Mouse (Mus musculus): ENCODE data around the gene AC140267.1.

AC140267.1 gene

GRCm38 (mm10) chr15:80235535-80235934, at the start of gene AC140267.1:
Gene AC140267.1 (plus strand): TSS chr15:80235835.
- DNase-seq (ENCODE audit: low spot score): no peak

DNA sequence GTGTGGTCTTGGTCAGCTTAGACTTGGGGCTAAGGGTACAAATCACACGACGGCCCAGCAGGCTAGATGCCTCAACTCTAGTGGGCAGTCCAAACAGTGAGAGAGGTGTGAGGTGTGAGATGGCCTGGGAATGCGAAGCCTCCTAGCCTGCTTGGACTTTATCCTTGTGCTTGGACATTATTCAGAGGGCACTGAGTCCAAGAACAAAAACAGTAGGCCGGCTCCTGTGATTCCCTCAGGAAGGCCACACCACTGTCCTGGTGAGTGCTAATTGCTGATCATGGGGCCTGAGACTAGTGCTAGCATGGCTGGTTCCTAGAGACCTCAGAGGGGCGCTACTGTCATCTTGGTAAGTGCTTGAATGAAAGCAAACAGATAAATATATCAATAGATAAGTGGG, 46.7 kb upstream of the AC140267.1 start:
- no peak for DNase-seq (ENCODE audit: low spot score)

DNA sequence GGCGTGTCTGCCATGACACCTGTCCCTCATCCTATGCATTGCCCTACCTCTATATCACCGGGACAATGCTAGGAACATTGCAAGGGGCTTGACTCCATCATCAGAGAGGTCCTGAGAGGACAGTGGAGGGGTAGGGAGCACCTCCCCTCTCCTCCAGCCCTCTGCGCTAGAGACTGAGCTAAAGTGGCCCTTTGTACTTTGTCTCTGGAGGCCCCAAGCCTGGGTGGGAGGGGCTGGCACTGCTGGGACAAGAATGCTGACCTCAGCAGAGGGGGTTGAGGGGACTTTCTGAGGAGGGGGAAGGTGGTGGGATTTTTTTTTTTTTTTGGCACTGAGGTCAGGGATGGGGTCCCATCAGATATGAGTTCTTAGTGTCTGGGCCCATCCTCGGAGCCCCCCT, 45.6 kb upstream of the AC140267.1 start:
- DNase-seq (ENCODE audit: low spot score): no peak

DNA sequence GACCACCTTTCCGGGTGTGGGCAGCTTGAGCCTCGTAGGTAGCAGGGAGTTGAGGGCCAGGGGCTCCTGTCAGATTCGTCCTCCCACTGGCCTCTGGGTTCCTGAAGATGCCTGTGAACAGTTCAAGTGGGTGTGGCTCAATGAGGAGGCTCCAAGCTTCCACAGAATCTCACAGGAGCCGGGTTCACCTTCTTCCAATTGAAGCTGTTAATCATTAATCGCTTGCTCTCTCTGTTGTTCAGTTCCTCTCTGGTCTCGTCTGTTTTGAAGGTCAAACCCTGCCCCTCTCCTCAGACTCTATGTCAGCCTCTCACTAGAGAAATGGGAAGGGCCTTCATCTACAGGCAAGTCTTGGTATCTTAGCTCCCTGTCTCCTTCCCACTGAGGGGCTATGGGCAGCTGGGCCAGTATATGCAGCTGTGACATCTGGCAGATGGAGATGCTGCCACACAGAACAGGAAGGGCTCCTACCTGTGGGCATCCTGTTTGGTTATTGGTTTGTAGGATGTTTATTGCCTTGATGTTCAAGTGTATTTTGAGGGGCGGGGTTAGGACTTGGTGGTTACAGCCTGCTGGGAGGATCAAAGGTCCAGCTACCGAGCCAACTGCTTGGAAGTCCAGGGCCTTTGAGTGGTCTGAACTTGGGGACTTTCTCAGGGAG, 43.9 kb upstream of the AC140267.1 start:
- DNase-seq (ENCODE audit: low spot score): no peak

- DNase-seq (ENCODE audit: low spot score): no peak
Observed at GRCm38 (mm10) chr15:80192246-80192585, 43.4 kb upstream of the AC140267.1 start.

GRCm38 (mm10) chr15:80192847-80193246, 42.8 kb upstream of the AC140267.1 start:
- no peak for DNase-seq (ENCODE audit: low spot score)

DNA sequence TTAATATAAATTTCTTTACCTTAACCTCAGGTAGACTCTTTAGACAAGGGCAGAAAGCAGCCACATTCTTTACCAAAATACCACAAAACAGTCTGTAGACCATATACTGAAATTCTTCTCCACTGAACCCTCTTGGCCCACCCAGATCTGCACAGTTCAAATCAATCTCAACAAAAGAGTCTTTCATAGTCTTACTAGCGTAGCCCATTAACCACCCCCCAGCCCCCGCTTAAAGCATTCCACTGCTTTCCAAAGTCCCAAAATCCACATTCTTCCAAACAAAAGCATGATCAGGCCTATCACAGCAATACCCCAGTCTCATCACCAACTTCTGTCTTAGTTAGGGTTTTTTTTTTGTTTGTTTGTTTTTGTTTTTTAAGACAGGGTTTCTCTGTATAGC, 36.1 kb upstream of the AC140267.1 start:
- no peak for DNase-seq (ENCODE audit: low spot score)

DNA sequence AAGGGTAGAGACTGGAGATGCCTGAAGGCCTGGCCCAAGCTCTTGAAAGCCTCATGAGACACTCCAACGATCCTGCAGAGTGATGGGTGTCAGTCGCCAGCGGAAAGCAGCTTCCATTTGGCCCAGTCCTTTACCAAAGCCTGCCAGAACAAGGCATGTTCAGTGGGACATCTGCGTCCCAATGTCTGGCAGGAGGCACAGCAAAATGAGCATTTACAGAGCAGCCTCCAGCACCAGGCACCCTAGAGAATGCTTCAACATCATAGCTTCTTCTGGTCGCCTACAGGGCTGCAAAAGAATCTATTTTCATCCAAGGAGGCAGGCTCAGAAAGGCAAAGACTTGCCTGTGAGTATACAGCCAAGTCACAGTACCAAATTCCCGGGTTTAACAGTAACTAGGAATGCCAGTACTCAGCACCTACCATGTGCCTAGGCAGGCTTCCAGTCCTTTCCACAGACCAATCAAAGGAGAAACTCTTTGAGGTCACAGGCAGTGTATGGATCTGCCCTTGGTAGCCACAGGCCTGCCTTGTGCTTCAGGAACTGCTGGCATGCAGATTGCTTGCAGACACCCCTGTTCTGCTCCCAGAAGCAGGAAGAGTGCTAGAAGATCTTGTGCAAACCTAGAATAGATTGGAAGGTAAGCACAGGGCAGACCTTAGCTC, 33.4 kb upstream of the AC140267.1 start:
- no peak for DNase-seq (ENCODE audit: low spot score)

DNA sequence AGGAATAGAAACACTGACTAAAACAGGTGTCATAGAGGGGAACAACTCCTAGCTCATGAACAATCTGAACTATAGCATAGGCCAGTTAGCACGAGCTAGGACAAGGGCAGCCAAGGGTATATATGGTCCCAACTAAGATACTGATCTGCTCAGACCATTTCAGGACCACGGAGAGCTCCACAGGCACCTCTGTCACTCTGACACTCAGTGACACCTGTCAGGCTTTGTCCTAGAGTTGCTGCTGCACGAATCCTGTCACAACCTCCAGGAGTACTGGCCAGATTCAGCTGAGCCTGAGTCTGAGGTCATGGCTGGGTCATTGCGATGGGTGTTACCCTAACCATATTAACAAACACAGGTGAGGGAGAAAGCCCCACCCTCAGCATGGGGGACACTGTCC, 32.2 kb upstream of the AC140267.1 start:
- DNase-seq (ENCODE audit: low spot score): peak; percentile 70

- no peak for DNase-seq (ENCODE audit: low spot score)
Observed at GRCm38 (mm10) chr15:80206057-80206565, 29.5 kb upstream of the AC140267.1 start.

GRCm38 (mm10) chr15:80208446-80208845, 27.2 kb upstream of the AC140267.1 start:
- no peak for DNase-seq (ENCODE audit: low spot score)

DNA sequence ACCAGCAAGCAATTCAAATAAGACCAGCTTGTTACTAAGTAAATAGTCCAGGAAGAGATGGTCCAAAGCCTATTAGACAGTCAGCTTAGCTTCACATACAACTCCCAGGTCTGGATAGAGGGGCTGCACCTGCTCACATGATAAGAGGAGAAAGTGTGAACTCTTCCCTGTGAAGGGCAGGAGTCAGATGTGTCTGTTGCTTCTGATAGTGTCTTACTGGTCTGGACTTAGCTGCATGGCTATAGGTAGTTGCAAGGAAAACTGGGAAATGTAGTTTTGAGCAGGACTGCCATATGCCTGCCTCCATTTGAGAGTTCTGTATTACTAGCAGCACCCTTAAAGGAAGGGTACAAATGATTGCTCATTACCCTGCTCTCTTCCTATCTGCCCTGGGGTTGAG, 21.9 kb upstream of the AC140267.1 start:
- no peak for DNase-seq (ENCODE audit: low spot score)

- DNase-seq (ENCODE audit: low spot score): peak; percentile 37
Observed at GRCm38 (mm10) chr15:80215716-80216479, 19.7 kb upstream of the AC140267.1 start.

DNA sequence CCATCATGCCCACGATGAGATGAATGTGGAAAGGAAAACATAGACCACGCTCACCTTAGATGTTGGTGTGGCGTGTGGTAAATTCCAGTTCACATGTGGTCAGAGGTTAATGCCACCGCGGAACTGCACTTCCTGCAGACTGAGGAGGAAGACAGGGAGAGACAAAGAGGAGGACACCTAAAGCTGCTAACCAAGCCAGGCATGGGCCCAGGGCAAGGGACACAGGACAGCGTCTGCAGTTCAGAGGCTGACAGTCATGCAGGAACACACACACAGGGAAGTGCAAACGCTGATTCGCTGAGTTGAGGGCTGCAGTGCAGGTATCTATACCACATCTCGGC, 19.2 kb upstream of the AC140267.1 start:
- DNase-seq (ENCODE audit: low spot score): no peak

- no peak for DNase-seq (ENCODE audit: low spot score)
Observed at GRCm38 (mm10) chr15:80217476-80217875, 18.2 kb upstream of the AC140267.1 start.

- DNase-seq (ENCODE audit: low spot score): peak; percentile 64
Observed at GRCm38 (mm10) chr15:80219211-80219610, 16.4 kb upstream of the AC140267.1 start.

DNA sequence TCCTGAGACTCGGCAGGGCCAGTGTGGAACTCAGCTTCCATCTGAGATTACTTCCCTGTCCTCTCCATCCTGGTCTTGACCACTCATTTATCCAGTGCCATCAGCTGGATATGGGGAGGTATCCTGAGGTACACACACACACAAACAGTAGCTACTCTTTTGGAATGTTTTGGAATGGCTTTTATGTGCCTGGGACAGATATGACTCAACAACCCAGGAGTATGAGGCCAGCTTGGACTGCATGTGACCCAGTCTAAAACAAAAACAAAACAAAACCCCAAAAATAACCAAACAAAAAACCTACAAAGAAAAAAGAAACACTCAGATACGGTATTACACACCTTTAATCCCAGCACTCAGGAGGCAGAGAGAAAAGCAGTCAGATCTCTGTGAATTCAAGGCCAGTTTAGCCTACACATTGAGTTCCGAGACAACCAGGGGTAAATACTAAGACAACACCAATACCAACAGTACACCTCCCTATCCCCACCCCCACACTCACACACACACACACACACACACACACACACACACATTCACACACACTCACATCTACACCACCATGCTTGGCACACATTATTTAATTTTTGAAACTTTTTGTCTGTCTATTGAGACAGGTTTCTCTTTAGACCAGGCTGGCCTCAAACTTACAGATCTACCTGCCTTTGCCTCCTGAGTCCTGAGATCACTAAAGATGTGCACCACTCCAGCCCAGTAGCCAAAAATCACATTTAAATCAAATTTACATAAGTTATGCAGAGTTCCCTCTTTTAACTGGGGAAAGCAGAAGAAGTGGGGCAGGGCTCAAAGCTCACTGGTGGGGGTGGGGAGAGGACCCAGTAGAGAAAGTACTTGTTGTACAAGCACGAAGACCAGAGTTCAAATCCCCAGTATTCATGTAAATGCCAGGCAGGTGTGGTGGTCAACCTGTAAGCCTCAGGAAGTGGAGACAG, 15.7 kb upstream of the AC140267.1 start:
- DNase-seq (ENCODE audit: low spot score): no peak

- no peak for DNase-seq (ENCODE audit: low spot score)
Observed at GRCm38 (mm10) chr15:80221031-80221430, 14.6 kb upstream of the AC140267.1 start.

DNA sequence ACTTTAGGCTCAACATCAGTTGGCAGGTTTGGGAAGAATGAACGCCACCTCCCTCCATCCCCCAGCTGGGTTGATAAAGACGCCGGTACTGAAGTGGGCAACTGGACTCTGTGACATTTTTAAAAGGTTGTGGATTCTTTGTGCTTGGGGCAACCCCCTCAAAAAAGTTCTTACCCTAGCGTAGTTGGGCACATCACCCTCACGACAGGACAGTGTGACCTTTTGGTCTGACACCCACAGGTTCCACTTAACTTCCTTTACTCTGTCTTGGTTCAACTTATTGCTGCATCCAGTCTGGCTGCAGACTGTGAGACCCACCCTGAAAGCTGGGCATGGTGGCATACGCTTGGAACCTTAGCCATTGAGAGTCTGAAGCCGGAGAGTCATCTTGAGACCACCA, 11.9 kb upstream of the AC140267.1 start:
- no peak for DNase-seq (ENCODE audit: low spot score)

- DNase-seq (ENCODE audit: low spot score): peak; percentile 85
Observed at GRCm38 (mm10) chr15:80225208-80225607, 10.4 kb upstream of the AC140267.1 start.

DNA sequence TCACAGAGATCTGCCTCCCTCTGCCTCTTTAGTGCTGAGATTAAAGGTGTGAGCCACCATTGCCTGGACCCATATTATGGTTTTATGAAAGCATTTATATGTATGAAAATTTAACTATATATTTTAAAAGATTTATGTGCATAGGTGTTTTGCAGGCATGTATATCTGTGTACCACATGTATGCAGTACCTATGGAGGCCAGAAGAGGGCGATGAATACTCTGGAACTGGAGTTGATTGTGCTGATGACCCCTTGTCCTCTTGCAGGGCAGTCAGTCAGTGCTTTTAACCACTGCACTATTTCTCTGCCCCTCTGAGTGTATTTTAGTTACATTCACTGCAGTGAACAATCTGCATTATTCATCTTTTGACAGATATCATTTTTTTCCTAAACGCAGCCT, 9.8 kb upstream of the AC140267.1 start:
- peak; percentile 83 for DNase-seq (ENCODE audit: low spot score)
